Mouse (Mus musculus) stomach, embryonic 16.5 days (tissue): ENCODE measurements around the gene Cenpb. TPM values are rescaled to one million over a fixed set of nuclear protein-coding genes. Genes with fewer than 3 reads are reported as not detected.

ENCODE experiments used
- ATAC-seq: fragments of 200-750 bp; cut with Nextera tagmentation; 2 replicates; pipeline ENCODE4 v1.8.0; 2017; ENCODE audit warnings: moderate number of reproducible peaks, moderate TSS enrichment; ENCODE audit not compliant: insufficient read depth, low FRiP score
- H3K27ac ChIP-seq: fragments of 300-500 bp; sonication (generic); 2 replicates; pipeline ENCODE4 v1.5.1; 2014; ENCODE audit warnings: low read length
- H3K27me3 ChIP-seq: fragments of 300-500 bp; sonication (generic); 2 replicates; pipeline ENCODE4 v1.6.1; 2014; ENCODE audit warnings: low read length, control low read depth, mixed read lengths; ENCODE audit not compliant: control insufficient read depth, insufficient read depth
- H3K36me3 ChIP-seq: fragments of 300-500 bp; sonication (generic); 2 replicates; pipeline ENCODE4 v1.6.1; 2014; ENCODE audit warnings: low read length; ENCODE audit not compliant: control insufficient read depth, insufficient read depth
- H3K4me1 ChIP-seq: fragments of 300-500 bp; sonication (generic); 2 replicates; pipeline ENCODE4 v1.6.1; 2014; ENCODE audit warnings: low read length, control low read depth, mixed read lengths; ENCODE audit not compliant: control insufficient read depth, insufficient read depth
- H3K4me2 ChIP-seq: fragments of 300-500 bp; sonication (generic); 2 replicates; pipeline ENCODE4 v1.6.1; 2014; ENCODE audit warnings: low read depth, low read length, mixed read lengths
- H3K4me3 ChIP-seq: fragments of 300-500 bp; sonication (generic); replicated peaks from 2 replicates; pipeline ENCODE4 v1.5.1; 2014; ENCODE audit warnings: mild to moderate bottlenecking, low read length
- H3K9ac ChIP-seq: fragments of 300-500 bp; sonication (generic); 2 replicates; pipeline ENCODE4 v1.6.1; 2014; ENCODE audit warnings: low read length
- H3K9me3 ChIP-seq: fragments of 300-500 bp; sonication (generic); replicated peaks from 2 replicates; pipeline ENCODE4 v1.6.1; 2016; ENCODE audit warnings: low read length, control low read depth; ENCODE audit not compliant: control insufficient read depth
- WGBS: fragments of 180-500 bp; shearing (Covaris S2); extraction: QIAGEN DNeasy Blood & Tissue Kit; methylation state at CpG from one replicate; pipeline ENCODE4 v1.1.7; 2014; 5-methylcytosine and 5-hydroxymethylcytosine counted together
- polyA plus RNA-seq: library from polyadenylated mRNA; unstranded; fragments of >200 nt; fragmentation: Nextera tagmentation; extraction: Ambion mirVana; gene quantifications from 2 replicates; pipeline ENCODE4 v1.2.1, GENCODE M21; 2015

Cenpb gene
- polyA plus RNA-seq, 1 experiment from 2014 or later = 10.4 TPM

DNA sequence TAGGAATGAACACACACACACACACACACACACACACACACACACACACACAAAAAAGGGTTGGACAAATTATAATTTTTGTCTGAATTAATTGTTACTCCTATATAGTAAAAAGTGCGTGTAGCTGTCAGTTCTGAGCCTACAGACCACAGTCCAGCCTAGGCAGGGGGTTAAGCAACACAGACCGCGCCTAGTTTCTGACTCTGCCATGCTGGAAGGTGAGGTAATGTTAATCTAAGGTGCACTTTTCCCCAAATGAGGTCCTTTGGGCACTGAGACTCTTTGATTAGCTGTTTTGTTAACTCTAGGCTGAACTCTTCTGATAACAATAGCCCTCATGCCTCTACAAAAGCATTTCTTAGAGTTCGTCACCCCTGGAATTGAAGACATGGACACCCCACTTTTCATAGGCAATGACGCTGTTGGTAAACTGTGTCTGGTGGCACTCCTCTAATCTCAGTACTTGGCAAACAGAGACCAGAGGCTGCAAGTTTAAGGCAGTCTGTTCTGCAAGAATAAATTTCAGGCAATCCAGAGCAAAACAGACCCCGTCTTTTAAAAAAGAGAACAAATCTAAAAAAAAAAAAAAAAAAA lies 24.0 kb upstream of the Cenpb start:
- peak overlapping the region; percentile 37; the same call in 1 of the 2 replicates for H3K9ac ChIP-seq
- peak overlapping the region; percentile 42; the same call in 1 of the 2 replicates for H3K4me2 ChIP-seq
- H3K9me3 ChIP-seq = no peaks in the 10 kb centered on the region
- H3K27me3 ChIP-seq = no peaks in the 10 kb centered on the region
- H3K4me1 ChIP-seq = peaks cover 21% of the 10 kb centered on the region
- peak overlapping the region; percentile 93 for H3K27ac ChIP-seq
- no peaks in the 10 kb centered on the region for H3K36me3 ChIP-seq
- 64% methylated on average over 6 of the region's 6 CpGs for WGBS
- peak; percentile 27; the same call in 1 of the 2 replicates for ATAC-seq
- H3K4me3 ChIP-seq = no peak overlapping the region

DNA sequence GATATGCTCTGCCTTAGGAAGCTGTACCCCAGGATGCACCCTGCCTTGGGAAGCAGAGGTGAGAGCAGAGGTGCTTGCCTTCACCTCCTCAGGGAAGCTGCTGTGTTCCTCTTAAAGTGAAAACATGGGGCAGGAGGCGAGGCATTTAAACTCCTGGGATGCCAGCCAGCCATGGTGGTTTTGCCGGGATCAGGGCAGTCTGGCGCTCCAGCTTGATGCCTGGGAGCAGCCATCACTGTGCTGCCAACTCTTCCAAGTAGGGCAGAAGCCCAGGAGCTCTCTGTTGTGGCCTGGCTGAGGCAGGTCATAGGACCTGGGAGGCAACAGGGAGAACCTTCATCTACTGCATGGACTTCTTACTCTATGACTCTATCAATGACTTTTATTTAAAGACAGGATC lies 21.4 kb upstream of the Cenpb start:
- Histone ChIP-seq H3K4me1 (peaks cover 21% of the 10 kb centered on the region), H3K9ac (no peak overlapping the region), H3K27ac (no peak overlapping the region), H3K36me3 (no peaks in the 10 kb centered on the region), H3K4me2 (no peak overlapping the region), H3K4me3 (no peak overlapping the region), H3K27me3 (no peaks in the 10 kb centered on the region), H3K9me3 (no peaks in the 10 kb centered on the region)
- ATAC-seq = no peak
- 93% methylated on average over 3 of the region's 3 CpGs for WGBS

DNA sequence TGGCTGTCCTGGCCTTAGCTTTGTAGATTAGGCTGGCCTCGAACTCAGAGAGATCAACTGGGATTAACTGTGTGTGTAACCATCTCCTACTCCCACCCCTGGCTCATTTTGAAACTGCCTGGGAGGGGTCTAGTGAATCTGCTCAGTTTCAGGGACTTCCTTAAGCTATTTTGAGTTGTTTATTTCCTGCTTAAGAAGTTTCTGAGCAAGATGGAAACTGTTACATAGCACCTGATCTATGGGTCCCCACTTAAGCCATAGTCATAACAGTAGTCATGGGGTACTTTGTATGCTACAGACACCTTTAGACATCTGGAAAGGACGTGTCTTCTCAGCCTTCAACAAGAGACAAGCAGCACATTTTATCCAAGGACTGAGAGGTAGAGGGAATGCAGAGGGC lies 20.8 kb upstream of the Cenpb start:
- no peak for ATAC-seq
- no peaks in the 10 kb centered on the region for H3K27me3 ChIP-seq
- H3K4me1 ChIP-seq = peaks cover 21% of the 10 kb centered on the region
- H3K36me3 ChIP-seq = peaks cover 1% of the 10 kb centered on the region; the same call in 1 of the 2 replicates
- no peak overlapping the region for H3K4me3 ChIP-seq
- no peak overlapping the region for H3K4me2 ChIP-seq
- no peak overlapping the region for H3K9ac ChIP-seq
- 69% methylated on average over 2 of the region's 2 CpGs for WGBS
- no peaks in the 10 kb centered on the region for H3K9me3 ChIP-seq
- H3K27ac ChIP-seq = no peak overlapping the region

DNA sequence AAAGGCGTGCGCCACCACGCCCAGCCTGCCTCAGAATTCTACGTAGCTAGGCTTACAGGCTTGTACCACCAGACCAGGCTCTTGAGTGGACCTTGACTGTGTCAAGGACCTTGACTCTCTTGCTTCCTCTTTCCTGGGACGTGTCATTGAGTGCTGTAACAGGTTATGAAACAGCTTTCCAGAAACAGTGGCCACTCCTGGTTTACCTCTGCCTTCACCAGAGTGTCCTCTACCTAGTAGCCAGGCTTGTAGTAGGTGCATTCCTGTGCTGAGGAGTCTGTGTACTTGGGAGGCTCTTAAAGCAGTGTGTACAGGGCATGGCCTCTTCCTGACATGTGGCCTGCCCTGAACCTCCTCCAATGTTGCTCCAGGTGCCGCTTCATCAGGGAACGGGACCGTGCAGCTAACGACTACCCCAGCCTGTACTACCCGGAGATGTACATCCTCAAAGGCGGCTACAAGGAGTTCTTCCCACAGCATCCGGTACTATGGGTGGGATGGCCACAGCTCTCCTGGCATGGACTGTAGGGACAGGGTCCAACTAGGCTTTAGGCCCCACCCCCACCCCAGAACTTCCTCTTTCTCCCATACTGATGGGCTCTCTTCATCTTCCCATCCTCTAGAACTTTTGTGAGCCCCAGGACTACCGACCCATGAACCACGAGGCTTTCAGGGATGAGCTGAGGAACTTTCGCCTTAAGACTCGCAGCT lies 16.9 kb upstream of the Cenpb start:
- Histone ChIP-seq H3K4me3 (no peak overlapping the region), H3K36me3 (peaks cover 19% of the 10 kb centered on the region), H3K27ac (no peak overlapping the region), H3K4me2 (no peak overlapping the region), H3K27me3 (no peaks in the 10 kb centered on the region), H3K9me3 (no peaks in the 10 kb centered on the region), H3K9ac (no peak overlapping the region), H3K4me1 (no peaks in the 10 kb centered on the region)
- WGBS = 90% methylated on average over 16 of the region's 16 CpGs
- ATAC-seq = no peak

DNA sequence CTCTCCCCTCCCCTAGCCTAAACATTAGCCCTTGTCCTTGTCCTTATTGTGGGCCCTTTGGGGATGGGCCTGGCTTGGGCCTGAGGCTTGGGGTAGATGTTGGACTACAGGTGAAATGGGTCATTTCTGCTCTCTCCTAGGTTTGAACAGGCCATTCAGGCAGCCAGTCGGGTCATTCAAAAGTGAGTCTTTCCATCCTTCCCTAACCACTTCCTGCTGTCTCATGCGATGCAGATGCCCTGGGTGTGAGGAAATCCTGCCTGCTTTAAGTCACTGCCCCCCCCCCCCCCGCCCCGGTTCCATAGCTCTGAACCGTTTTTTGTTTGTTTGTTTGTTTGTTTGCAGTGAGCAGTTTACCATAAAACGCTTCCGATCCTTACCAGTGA lies 11.1 kb upstream of the Cenpb start:
- no peak overlapping the region for H3K27ac ChIP-seq
- no peak for ATAC-seq
- no peaks in the 10 kb centered on the region for H3K9me3 ChIP-seq
- no peak overlapping the region for H3K4me2 ChIP-seq
- H3K4me1 ChIP-seq = peaks cover 28% of the 10 kb centered on the region
- no peaks in the 10 kb centered on the region for H3K27me3 ChIP-seq
- 73% methylated on average over 7 of the region's 7 CpGs for WGBS
- no peak overlapping the region for H3K4me3 ChIP-seq
- peaks cover 26% of the 10 kb centered on the region for H3K36me3 ChIP-seq
- no peak overlapping the region for H3K9ac ChIP-seq

DNA sequence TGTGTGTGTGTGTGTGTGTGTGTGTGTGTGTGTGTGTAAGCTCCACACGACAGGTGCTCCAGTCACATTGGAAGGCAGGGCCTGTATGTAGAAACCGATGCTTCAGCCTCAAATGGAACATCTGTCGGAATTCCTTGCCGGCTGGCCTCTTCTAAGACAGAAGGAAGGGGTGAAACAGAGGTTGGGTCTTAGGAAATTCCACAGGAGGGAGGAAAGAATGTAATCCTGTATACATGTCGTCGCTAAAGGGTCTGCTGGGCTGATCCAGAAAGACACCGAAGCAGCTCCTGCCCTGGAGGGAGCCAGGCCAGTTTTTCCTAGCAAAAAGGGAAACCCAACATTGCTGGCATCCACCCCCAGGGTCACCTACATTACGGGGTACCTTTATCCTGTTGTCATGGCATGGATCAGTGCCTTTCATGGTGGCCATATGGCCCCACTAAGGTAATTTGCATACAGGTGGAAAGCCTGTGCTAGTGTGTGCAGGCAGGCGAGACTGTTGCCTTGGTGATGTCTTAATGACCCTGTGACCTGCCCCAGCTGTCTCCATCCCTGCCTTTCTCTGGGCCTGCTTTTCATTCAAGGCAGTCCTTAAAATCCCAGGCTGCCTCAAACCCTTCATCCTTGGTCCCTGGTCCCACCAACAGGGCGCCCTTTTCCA lies 10.6 kb upstream of the Cenpb start:
- H3K4me1 ChIP-seq = peaks cover 31% of the 10 kb centered on the region
- no peaks in the 10 kb centered on the region for H3K9me3 ChIP-seq
- H3K9ac ChIP-seq = peak overlapping the region; percentile 42; the same call in 1 of the 2 replicates
- peak overlapping the region; percentile 16; the same call in 1 of the 2 replicates for H3K27ac ChIP-seq
- no peak overlapping the region for H3K4me3 ChIP-seq
- WGBS = 37% methylated on average over 10 of the region's 10 CpGs
- H3K27me3 ChIP-seq = no peaks in the 10 kb centered on the region
- no peak overlapping the region for H3K4me2 ChIP-seq
- no peak for ATAC-seq
- H3K36me3 ChIP-seq = peaks cover 22% of the 10 kb centered on the region

DNA sequence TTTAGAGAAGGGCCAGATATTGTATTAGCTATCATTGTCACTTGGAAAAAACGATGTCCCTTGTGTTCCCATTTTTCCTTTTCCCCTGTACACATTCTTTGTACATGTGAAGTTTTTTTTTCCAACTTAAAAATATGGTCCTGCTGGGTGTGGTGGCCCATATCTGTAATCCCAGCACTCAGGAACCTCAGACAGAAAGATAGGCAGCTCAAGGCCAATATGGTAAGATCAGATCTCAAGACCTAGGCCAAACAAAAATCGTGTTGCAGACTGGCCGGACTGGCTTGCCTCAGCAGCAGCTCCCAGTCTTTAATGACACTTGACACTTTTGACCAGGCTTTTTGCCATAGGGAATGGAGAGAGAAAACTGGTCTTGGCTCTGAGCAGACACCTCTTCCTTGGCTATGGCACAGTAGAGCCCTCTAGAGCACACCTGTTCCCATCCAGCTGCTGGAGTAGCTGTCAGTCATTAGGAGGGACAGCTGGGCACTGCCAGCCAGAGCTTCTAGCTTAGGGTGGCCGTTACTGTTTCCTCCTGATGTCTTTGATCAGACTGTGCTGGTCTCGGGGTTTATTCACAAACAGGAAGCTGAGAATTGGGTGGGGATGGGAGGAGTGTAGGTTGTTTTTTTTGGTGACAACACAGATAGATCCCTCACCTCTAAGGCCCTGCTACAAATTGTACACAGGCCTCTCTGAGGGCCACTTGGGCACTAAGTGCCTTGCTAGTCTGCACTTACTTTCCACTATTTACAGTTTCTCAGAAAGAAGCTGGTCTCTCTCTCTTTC lies 9.8 kb upstream of the Cenpb start:
- 40% methylated on average over 5 of the region's 5 CpGs for WGBS
- Histone ChIP-seq H3K9ac (no peak overlapping the region), H3K4me2 (peak overlapping the region; percentile 10; the same call in 1 of the 2 replicates), H3K9me3 (no peaks in the 10 kb centered on the region), H3K4me3 (no peak overlapping the region), H3K36me3 (peaks cover 21% of the 10 kb centered on the region), H3K4me1 (peaks cover 31% of the 10 kb centered on the region), H3K27ac (peak overlapping the region; percentile 16; the same call in 1 of the 2 replicates), H3K27me3 (no peaks in the 10 kb centered on the region)
- ATAC-seq = no peak

DNA sequence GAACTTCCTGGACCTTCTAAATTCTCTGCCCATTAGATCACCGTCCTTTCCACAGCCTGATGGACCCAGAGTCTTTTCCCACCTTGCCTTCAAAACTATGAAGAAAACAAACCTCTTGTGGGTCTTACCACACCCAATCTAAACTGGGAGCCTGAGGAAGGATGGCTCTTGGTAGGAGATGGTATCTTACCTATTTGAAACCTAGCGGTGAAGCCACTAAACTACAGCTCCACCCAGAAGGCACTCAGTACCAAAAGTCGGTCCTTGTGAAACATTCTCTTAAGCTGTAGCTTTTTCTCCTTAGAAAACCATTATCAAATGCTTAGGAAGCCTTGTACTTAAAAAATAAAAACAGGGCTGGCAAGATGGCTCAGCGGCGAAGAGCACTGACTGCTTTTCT lies 8.4 kb upstream of the Cenpb start:
- Histone ChIP-seq H3K4me2 (peak overlapping the region; percentile 85), H3K9ac (no peak overlapping the region), H3K36me3 (peaks cover 9% of the 10 kb centered on the region; the same call in 1 of the 2 replicates), H3K4me3 (no peak overlapping the region), H3K4me1 (peaks cover 31% of the 10 kb centered on the region), H3K27me3 (no peaks in the 10 kb centered on the region), H3K9me3 (no peaks in the 10 kb centered on the region), H3K27ac (no peak overlapping the region)
- WGBS = 94% methylated on average over 5 of the region's 5 CpGs
- no peak for ATAC-seq
